Mouse (Mus musculus) megakaryocyte, embryonic 14.5 days (primary cell): ENCODE data around the gene Lrp1. TPM values are rescaled to one million over a fixed set of nuclear protein-coding genes. Genes with fewer than 3 reads are reported as not detected.

Experiments
- H3K27me3 ChIP-seq: replicated peaks from 2 replicates; pipeline ENCODE3; 2012; ENCODE audit warnings: inconsistent platforms
- H3K36me3 ChIP-seq: replicated peaks from 2 replicates; pipeline ENCODE3; 2012; ENCODE audit warnings: low read length, inconsistent platforms, mixed read lengths
- H3K4me1 ChIP-seq: 2 replicates; pipeline ENCODE4 v1.6.1; 2012; ENCODE audit warnings: inconsistent platforms
- H3K4me3 ChIP-seq: replicated peaks from 2 replicates; pipeline ENCODE3; 2012; ENCODE audit warnings: moderate library complexity, mild to moderate bottlenecking, inconsistent platforms
- H3K9me3 ChIP-seq: 2 replicates; pipeline ENCODE4 v1.6.1; 2012; ENCODE audit warnings: inconsistent platforms
- FLI1 ChIP-seq: IDR thresholded peaks from 2 replicates; pipeline ENCODE4 v1.6.1; 2012; ENCODE audit warnings: low read length, inconsistent platforms, mixed read lengths
- GATA1 ChIP-seq: IDR thresholded peaks from 3 replicates; pipeline ENCODE4 v1.6.1; 2012; ENCODE audit warnings: mixed read lengths, low read length, inconsistent platforms, borderline replicate concordance
- polyA plus RNA-seq: library from polyadenylated mRNA; stranded (reverse); fragments of >175 nt; gene quantifications from 2 replicates; pipeline ENCODE4 v1.2.3, GENCODE M21; 2012; ENCODE audit warnings: low replicate concordance; ENCODE audit not compliant: insufficient read depth

Gene Lrp1
- polyA plus RNA-seq, 1 experiment: 208 TPM

- peaks cover 10% of the 10 kb centered on the region for H3K36me3 ChIP-seq
- peaks cover 81% of the 10 kb centered on the region for H3K27me3 ChIP-seq
- peak overlapping the region; percentile 89 for H3K4me3 ChIP-seq
- peaks cover 84% of the 10 kb centered on the region for H3K4me1 ChIP-seq
- no peaks in the 10 kb centered on the region for H3K9me3 ChIP-seq
- TF ChIP-seq GATA1: no peak
- no peak for TF ChIP-seq FLI1
Observed at GRCm38 (mm10) chr10:127512307-127512666, 108.7 kb downstream of the Lrp1 start.

DNA sequence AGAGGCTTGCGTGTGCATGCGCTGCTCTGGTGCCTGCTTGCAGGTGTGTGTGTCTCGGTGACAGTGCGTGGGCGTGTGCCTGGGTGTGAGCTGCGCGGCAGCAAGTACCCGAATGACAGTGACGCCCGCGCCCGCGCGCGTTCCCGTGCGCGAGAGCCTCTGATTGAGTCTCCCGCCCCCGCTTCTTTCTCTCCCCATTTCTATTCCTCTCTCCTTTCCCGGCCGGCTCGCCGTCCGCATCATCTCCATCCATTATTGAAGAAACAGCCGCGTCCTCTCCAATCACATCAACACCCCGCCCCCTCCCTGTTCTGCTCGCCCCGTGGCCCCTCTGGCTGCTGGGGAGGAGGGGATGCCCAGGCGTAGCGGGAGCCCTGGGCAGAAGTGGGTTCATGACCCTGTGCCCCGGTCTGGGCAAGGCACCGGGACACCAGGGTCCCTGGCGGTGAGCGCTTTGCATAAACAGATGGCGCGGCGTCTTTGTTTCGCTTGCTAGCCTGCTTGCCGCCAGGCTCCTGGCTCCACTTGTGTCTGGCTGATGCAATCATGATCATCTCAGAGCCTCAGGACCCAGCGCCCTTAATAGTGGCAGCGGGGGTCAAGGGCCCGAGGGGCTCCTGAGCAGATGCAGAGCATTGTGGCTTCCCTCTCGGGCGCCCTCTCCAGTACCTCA lies 109.2 kb downstream of the Lrp1 start:
- H3K27me3 ChIP-seq: peaks cover 85% of the 10 kb centered on the region
- H3K4me3 ChIP-seq: peak overlapping the region; percentile 89

GRCm38 (mm10) chr10:127510895-127511617 lies 109.9 kb downstream of the Lrp1 start:
- H3K9me3 ChIP-seq: no peaks in the 10 kb centered on the region
- H3K36me3 ChIP-seq: no peaks in the 10 kb centered on the region
- peaks cover 82% of the 10 kb centered on the region for H3K27me3 ChIP-seq
- no peak for TF ChIP-seq GATA1
- no peak for TF ChIP-seq FLI1
- peaks cover 79% of the 10 kb centered on the region for H3K4me1 ChIP-seq
- peak overlapping the region; percentile 89 for H3K4me3 ChIP-seq

More for the DNA sequence above, 109.2 kb downstream of the Lrp1 start:
- H3K9me3 ChIP-seq: no peaks in the 10 kb centered on the region
- TF ChIP-seq FLI1: no peak
- no peak for TF ChIP-seq GATA1
- peaks cover 84% of the 10 kb centered on the region for H3K4me1 ChIP-seq
- H3K36me3 ChIP-seq: peaks cover 5% of the 10 kb centered on the region

GRCm38 (mm10) chr10:127509837-127510701 lies 110.9 kb downstream of the Lrp1 start:
- peaks cover 77% of the 10 kb centered on the region for H3K27me3 ChIP-seq
- H3K4me3 ChIP-seq: no peak overlapping the region
- no peaks in the 10 kb centered on the region for H3K9me3 ChIP-seq
- H3K4me1 ChIP-seq: peaks cover 72% of the 10 kb centered on the region
- TF ChIP-seq FLI1 (no peak), GATA1 (no peak)
- H3K36me3 ChIP-seq: peaks cover 7% of the 10 kb centered on the region

DNA sequence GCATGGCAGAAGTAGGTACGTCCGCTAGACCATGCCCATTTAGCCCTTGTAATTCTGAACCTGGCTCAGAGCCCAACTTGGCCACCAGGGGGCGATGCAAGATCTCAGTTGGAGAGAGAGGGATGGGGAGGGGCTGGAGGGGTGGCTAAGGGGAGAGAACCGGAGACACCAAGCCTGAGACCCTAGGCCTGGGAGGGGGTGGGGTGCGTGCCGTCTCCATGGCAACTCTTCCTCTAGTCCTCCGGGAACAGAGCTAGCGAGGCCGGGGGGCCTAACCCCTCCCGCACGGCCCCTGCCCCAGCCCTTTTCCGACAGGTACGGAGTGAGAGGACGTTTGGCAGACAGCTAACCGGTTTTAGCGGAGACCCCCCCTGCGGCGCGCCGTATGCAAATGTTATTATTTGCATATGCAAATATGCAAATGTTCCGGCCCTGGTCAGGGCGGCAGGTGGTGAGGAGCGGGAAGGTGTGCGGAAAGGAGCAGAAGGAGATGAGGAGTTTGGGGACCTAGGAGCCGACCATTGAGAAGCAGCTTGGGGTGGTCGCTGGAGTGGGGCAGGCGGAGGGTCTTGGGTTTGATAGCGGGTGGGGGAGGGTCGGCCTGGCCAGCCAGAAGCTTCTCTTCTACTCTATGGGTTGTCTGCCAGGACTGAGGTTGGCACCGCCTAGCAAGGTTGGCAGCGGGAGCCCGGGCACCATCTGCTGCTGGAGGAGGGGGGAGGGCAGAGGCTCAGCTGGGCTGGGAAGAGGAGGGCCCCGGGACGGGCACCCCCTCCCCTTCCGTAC lies 111.7 kb downstream of the Lrp1 start:
- H3K4me3 ChIP-seq: peak overlapping the region; percentile 90

DNA sequence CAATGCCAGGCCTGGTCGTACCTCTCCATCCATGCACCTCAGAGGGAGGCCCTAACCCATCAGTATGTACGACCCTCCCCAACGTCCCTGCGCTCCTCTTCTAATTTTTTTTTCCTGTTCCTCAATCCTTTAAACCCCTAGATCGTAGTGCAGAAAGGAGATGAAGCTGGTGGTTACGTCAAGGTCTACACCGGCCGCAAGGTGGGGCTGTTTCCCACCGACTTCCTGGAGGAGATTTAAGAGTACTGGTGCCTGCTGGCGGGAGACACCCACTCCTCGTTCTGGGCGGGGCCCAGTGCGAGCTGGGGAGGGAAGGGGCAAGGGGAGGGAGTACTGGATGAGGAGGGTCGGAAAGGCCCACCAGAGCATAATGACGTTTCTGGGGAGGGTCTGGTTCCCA lies 112.7 kb downstream of the Lrp1 start:
- TF ChIP-seq GATA1 (no peak), FLI1 (no peak)
- Histone ChIP-seq H3K36me3 (peaks cover 20% of the 10 kb centered on the region), H3K4me1 (peaks cover 53% of the 10 kb centered on the region), H3K4me3 (peak overlapping the region; percentile 68), H3K27me3 (peaks cover 63% of the 10 kb centered on the region), H3K9me3 (no peaks in the 10 kb centered on the region)

More for the DNA sequence above, 111.7 kb downstream of the Lrp1 start:
- TF ChIP-seq FLI1 (no peak), GATA1 (no peak)
- H3K9me3 ChIP-seq: no peaks in the 10 kb centered on the region
- peaks cover 10% of the 10 kb centered on the region for H3K36me3 ChIP-seq
- H3K27me3 ChIP-seq: peaks cover 69% of the 10 kb centered on the region
- peaks cover 63% of the 10 kb centered on the region for H3K4me1 ChIP-seq

DNA sequence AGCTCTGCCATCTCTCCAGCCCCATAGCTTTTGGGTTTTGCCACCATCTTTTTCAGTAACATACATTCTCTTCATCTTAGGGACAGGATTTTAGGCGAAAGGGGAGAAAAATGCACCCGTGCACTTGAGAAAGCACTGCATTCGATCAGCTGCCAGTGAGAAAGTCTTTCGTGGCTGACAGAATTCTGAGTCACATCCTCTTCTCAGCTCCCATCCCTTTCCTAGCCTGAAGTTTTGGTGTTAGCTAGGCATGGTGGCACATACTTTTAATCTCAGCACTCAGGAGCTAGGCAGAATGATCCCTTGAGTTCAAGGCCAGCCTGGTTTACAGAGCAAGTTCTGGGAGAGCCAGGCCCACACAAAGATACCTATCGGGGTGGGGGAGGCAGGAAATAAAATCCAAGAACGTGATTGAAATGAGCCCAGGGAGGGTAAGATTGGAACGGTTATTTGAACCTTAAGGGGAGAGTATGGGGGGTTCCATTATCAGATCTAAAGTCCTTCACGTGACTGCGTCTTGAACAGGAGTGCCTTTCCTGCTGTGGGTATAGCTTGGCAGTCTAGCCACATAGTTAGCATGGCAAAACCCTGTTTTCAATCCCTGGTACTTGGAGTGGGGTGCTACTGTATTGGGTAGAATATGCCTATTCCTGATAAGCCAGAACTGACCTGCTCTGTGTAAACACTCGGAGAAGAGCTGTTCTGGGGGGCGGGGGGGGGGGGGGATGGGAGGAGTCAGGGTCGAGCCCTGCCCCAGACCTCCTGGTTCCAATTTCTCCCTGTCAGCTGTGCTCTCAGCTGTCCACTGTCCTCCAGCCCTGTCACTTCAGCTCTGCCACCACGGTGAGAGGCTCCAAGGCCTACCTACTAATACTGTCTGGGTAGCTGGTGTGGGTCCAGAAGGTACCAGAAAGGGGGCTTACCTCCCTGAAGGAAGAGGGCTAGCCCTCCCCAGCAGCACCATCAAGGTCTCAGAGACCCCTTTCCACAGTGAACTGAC lies 119.8 kb downstream of the Lrp1 start, which contains the start of gene Stac3:
TSS of gene Stac3 (plus strand) at position 793 of the 1,000 bp plus-strand sequence.
- Histone ChIP-seq H3K36me3 (peaks cover 70% of the 10 kb centered on the region), H3K27me3 (peaks cover 14% of the 10 kb centered on the region), H3K4me3 (no peak within 1 kb of the TSS), H3K4me1 (0 out of 2 replicates have a peak, but pooled peaks cover 4% of the 10 kb centered on the region), H3K9me3 (no peaks in the 10 kb centered on the region)
- no peak for TF ChIP-seq FLI1
- no peak for TF ChIP-seq GATA1

- Histone ChIP-seq H3K4me1 (0 out of 2 replicates have a peak, but pooled peaks cover 4% of the 10 kb centered on the region), H3K27me3 (peaks cover 9% of the 10 kb centered on the region), H3K9me3 (no peaks in the 10 kb centered on the region), H3K36me3 (peaks cover 74% of the 10 kb centered on the region), H3K4me3 (no peak overlapping the region)
- TF ChIP-seq FLI1 (no peak), GATA1 (no peak)
Observed at GRCm38 (mm10) chr10:127500042-127500441, 120.9 kb downstream of the Lrp1 start.
